Mouse (Mus musculus) heart, embryonic 10.5 days (tissue): ENCODE measurements around the gene Edrf1. TPM values are rescaled to one million over a fixed set of nuclear protein-coding genes. Genes with fewer than 3 reads are reported as not detected.

Experiments used
- DNase-seq: peaks from one replicate; pipeline ENCODE4 v3.0.0-alpha.2; 2017; ENCODE audit warnings: low spot score
- H3K27ac ChIP-seq: fragments of 300-500 bp; sonication (generic); 2 replicates; pipeline ENCODE4 v1.5.1; 2016; ENCODE audit warnings: mild to moderate bottlenecking
- H3K27me3 ChIP-seq: fragments of 300-500 bp; sonication (generic); 2 replicates; pipeline ENCODE4 v1.6.1; 2016; ENCODE audit warnings: mild to moderate bottlenecking; ENCODE audit not compliant: poor library complexity, insufficient read depth, severe bottlenecking
- H3K36me3 ChIP-seq: fragments of 300-500 bp; sonication (generic); 2 replicates; pipeline ENCODE4 v1.6.1; 2016; ENCODE audit warnings: mild to moderate bottlenecking, moderate library complexity
- H3K4me1 ChIP-seq: fragments of 300-500 bp; sonication (generic); 2 replicates; pipeline ENCODE4 v1.6.1; 2016; ENCODE audit warnings: mild to moderate bottlenecking
- H3K4me3 ChIP-seq: fragments of 300-500 bp; sonication (generic); 2 replicates; pipeline ENCODE4 v1.5.1; 2016; ENCODE audit warnings: mild to moderate bottlenecking, moderate library complexity
- H3K9me3 ChIP-seq: fragments of 300-500 bp; sonication (generic); 2 replicates; pipeline ENCODE4 v1.6.1; 2016; ENCODE audit warnings: mild to moderate bottlenecking, moderate library complexity
- WGBS: fragments of 180-500 bp; shearing (Covaris S2); methylation state at CpG from one replicate; pipeline ENCODE4 v1.1.7; 2016; 5-methylcytosine and 5-hydroxymethylcytosine counted together
- polyA plus RNA-seq: library from polyadenylated mRNA; unstranded; fragments of >200 nt; fragmentation: Nextera tagmentation; extraction: Ambion mirVana; gene quantifications from 2 replicates; pipeline ENCODE4 v1.2.1, GENCODE M21; 2016

The Edrf1 gene
- polyA plus RNA-seq, 1 experiment from 2014 or later: 15.5 TPM

- WGBS: 93% methylated on average over 2 of the region's 2 CpGs
- no peak overlapping the region for H3K27ac ChIP-seq
- peaks cover 13% of the 10 kb centered on the region for H3K4me1 ChIP-seq
- no peak overlapping the region for H3K4me3 ChIP-seq
- no peak for DNase-seq
- no peaks in the 10 kb centered on the region for H3K27me3 ChIP-seq
- H3K9me3 ChIP-seq: no peaks in the 10 kb centered on the region
- H3K36me3 ChIP-seq: peaks cover 14% of the 10 kb centered on the region
Observed at GRCm38 (mm10) chr7:133707301-133707700, 70.0 kb downstream of the Edrf1 start.

DNA sequence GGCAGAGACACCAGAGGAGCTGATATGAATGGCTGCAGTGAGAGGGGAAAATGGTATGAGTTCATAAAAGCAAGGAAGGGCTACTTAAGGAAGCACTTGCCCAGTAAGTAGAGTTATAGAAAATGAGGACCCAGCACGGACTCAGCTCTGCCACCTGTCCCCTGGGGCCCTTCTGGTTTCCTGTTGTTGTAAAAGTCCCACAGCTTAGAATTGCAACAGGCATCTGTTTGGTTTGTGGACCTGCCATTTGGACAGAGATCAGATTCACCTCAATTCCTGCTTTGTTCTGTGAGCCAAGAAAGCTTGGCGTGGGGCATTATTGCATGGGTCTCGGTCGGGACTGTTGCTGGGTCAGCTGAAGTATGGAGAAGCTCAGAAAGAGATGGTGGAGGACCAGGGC lies 78.0 kb downstream of the Edrf1 start:
- H3K4me1 ChIP-seq: 0 out of 2 replicates have a peak, but pooled peaks cover under 1% of the 10 kb centered on the region
- no peaks in the 10 kb centered on the region for H3K27me3 ChIP-seq
- no peak for DNase-seq
- 88% methylated on average over 4 of the region's 4 CpGs for WGBS
- H3K27ac ChIP-seq: no peak overlapping the region
- no peak overlapping the region for H3K4me3 ChIP-seq
- H3K9me3 ChIP-seq: no peaks in the 10 kb centered on the region
- H3K36me3 ChIP-seq: peaks cover 91% of the 10 kb centered on the region

DNA sequence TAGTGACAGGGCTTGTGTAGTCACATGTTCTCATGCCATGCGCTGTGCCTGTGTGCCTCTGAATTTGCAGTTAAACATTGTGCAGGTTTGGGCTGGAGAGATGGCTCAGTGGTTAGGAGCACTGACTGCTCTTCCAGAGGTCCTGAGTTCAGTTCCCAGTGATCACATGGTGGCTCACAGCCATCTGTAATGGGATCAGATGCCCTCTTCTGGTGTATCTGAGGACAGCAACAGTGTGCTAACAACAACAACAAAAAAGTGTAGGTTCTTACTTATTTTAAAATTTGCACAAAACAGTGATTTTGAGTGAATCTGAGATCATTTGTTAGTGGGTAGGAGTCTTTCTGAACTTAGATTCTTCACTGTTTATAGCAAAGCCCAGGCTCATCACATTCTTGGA lies 81.2 kb downstream of the Edrf1 start:
- WGBS: 94% methylated on average over 1 of the region's 1 CpGs
- Histone ChIP-seq H3K36me3 (peaks cover 98% of the 10 kb centered on the region), H3K27ac (no peak overlapping the region), H3K4me3 (no peak overlapping the region), H3K4me1 (no peaks in the 10 kb centered on the region), H3K9me3 (no peaks in the 10 kb centered on the region), H3K27me3 (no peaks in the 10 kb centered on the region)
- no peak for DNase-seq

DNA sequence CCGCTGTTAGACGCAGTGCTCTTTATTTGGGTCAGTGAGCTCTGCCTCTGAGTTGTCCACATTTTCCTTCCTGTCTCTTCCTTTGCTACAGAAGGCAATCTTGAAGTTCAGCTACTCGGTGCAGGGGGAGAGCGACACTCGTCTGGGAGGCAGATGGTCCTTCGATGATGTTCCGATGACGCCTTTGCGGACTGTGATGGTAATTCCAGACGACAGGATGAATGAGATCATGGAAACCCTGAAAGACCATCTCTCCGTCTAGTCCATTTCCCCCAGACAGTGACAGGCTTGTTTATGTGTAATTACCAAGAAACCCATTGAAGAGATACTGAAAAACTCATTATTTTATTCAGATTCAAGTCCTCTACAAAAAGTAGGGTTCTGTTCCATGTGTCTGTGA lies 83.3 kb downstream of the Edrf1 start:
- H3K27me3 ChIP-seq: no peaks in the 10 kb centered on the region
- WGBS: 84% methylated on average over 11 of the region's 11 CpGs
- no peaks in the 10 kb centered on the region for H3K4me1 ChIP-seq
- no peak overlapping the region for H3K4me3 ChIP-seq
- no peak overlapping the region for H3K27ac ChIP-seq
- H3K9me3 ChIP-seq: no peaks in the 10 kb centered on the region
- peaks cover 90% of the 10 kb centered on the region for H3K36me3 ChIP-seq
- no peak for DNase-seq

Other genes starting within 250 kb of the Edrf1 start
- not detected in 2 replicates for gene Tex36, start 35.4 kb upstream of the Edrf1 start, polyA plus RNA-seq
- gene Mmp21, start 42.5 kb downstream of the Edrf1 start, polyA plus RNA-seq: not detected in 2 replicates
- gene Bccip, start 71.8 kb downstream of the Edrf1 start, polyA plus RNA-seq: 113 and 162 TPM in 2 replicates
- gene Uros, start 72.5 kb downstream of the Edrf1 start, polyA plus RNA-seq: 52.1 and 52.2 TPM in 2 replicates
- gene Fank1, start 139.3 kb downstream of the Edrf1 start, polyA plus RNA-seq: 0.30 TPM in 1 of 2 replicates, not detected in the other
- gene Dhx32, start 145.2 kb downstream of the Edrf1 start, polyA plus RNA-seq: 25.7 and 33.6 TPM in 2 replicates